Mouse (Mus musculus): ENCODE results near the gene Mybph. TPM values are rescaled to one million over a fixed set of nuclear protein-coding genes. Genes with fewer than 3 reads are reported as not detected.

The Mybph gene
- total and polyA plus RNA-seq, 2 experiments from 2014 or later, result not detected

DNA sequence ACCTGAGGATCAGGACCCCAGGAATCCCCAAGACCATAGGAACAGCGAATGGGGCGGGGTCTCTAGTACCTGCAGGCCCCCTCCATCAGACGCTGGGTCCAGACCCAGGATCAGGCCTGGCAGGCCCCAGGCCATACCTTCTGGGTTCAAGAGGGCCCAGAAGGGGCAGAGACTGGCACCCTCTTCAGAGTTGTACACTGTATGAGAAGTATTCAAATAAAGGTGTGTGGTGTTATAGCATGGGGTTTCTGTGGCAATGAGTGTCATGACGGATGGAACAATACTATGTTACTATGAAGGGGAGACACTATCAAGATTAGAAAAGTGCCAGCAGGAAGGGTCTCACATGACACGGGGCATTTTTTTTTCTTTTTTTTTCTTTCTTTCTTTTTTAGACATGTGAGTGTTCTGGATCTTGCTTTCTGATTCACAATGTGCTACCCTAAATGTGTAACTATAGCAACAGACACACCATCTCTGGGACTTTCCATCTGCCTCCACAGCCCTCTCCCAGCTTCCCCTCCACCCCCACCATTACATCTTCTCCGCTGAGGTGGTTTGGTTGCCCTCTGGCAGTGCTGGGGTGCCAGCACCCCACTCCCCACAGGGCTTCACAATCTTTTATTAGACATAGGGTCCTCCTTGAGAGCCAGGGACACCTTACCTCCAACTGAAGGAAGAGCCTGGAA, 7.9 kb downstream of the Mybph start:
- ATAC-seq (ENCODE audit: low FRiP score), result no peak
- Histone ChIP-seq H3K4me2 (ENCODE audit: low read depth, low read length, poor library complexity, severe bottlenecking) (no peak overlapping the region), H3K9me3 (ENCODE audit: low read length) (no peaks in the 10 kb centered on the region), H3K4me3 (ENCODE audit: low read depth, low read length) (no peak overlapping the region), H3K27me3 (ENCODE audit: insufficient read depth, low read length) (no peaks in the 10 kb centered on the region), H3K4me1 (ENCODE audit: insufficient read depth, low read length) (peaks cover 7% of the 10 kb centered on the region), H3K27ac (ENCODE audit: low read depth, low read length) (no peak overlapping the region), H3K9ac (replicated peaks; ENCODE audit: low read length, poor library complexity, severe bottlenecking) (no peak overlapping the region), H3K36me3 (ENCODE audit: insufficient read depth, low read length) (0 out of 2 replicates have a peak, but pooled peaks cover 3% of the 10 kb centered on the region)
- WGBS, result 77% methylated on average over 6 of the region's 6 CpGs
- no peak for DNase-seq (ENCODE audit: low spot score)
- no peak for TF ChIP-seq CTCF (IDR thresholded peaks at IDR 0.05)

DNA sequence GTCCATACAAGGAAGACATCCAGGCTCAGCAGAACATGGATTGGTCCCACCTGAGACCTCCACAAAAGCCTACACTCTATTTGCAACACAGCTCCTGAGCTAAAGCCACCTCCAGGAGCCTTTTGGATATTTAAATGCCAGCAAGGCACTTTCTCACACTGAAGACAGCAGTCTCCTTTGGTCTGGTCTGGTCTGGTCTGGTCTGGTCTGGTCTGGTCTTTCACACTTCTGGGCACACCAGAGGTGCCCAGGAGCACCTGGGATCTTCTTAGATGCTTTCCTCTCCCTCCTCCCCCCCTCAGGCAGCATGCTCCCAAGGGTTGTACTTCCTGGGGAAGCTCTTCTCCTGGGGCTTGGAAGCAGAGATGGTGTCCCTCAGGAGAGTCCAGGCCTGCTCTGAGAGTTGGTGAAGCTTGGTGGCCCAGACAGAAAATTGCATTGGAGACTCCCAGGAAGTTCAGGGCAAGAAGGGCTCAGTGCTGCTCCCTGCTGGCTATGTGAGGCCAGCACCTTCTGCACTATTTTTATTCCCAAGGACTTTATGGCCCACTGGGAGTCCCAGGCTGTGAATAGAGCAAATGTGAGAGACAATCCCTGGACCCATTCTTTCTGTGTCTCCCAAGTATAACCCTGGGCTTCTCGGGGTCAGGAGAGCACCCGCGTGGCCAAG, 8.6 kb downstream of the Mybph start:
- no peak overlapping the region for H3K4me3 ChIP-seq (ENCODE audit: low read depth, low read length)
- no peak overlapping the region for H3K9ac ChIP-seq (replicated peaks; ENCODE audit: low read length, poor library complexity, severe bottlenecking)
- ATAC-seq (ENCODE audit: low FRiP score) (no peak), DNase-seq (ENCODE audit: low spot score) (peak; percentile 53)
- no peak overlapping the region for H3K27ac ChIP-seq (ENCODE audit: low read depth, low read length)
- peak; percentile 71 for TF ChIP-seq CTCF (IDR thresholded peaks at IDR 0.05)
- WGBS, result 27% methylated on average over 3 of the region's 3 CpGs
- H3K4me2 ChIP-seq (ENCODE audit: low read depth, low read length, poor library complexity, severe bottlenecking), result no peak overlapping the region
- peaks cover 7% of the 10 kb centered on the region for H3K4me1 ChIP-seq (ENCODE audit: insufficient read depth, low read length)
- H3K27me3 ChIP-seq (ENCODE audit: insufficient read depth, low read length), result no peaks in the 10 kb centered on the region
- 0 out of 2 replicates have a peak, but pooled peaks cover 3% of the 10 kb centered on the region for H3K36me3 ChIP-seq (ENCODE audit: insufficient read depth, low read length)
- no peaks in the 10 kb centered on the region for H3K9me3 ChIP-seq (ENCODE audit: low read length)

DNA sequence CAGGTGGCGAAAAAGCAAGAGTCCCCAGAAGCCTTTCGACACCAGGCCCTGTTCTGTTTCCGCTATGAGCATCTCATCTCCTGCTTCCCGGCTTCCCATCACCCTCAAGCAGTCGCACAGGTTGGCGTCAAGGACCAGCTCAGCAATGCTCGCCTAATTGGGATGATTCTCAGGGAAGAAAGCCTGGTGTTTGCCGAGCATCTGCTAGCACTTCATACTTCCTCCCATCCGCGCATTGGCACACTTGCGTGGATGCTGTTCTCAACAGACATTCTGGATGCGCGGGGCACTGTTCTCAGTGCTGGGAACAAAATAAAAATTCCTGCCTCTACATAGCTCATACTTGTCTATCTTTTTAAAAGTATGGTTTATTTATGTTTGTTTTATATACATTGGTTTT, 11.0 kb downstream of the Mybph start:
- Histone ChIP-seq H3K9ac (replicated peaks; ENCODE audit: low read length, poor library complexity, severe bottlenecking) (no peak overlapping the region), H3K4me2 (ENCODE audit: low read depth, low read length, poor library complexity, severe bottlenecking) (no peak overlapping the region), H3K9me3 (ENCODE audit: low read length) (no peaks in the 10 kb centered on the region), H3K27me3 (ENCODE audit: insufficient read depth, low read length) (no peaks in the 10 kb centered on the region), H3K36me3 (ENCODE audit: insufficient read depth, low read length) (0 out of 2 replicates have a peak, but pooled peaks cover 3% of the 10 kb centered on the region), H3K27ac (ENCODE audit: low read depth, low read length) (no peak overlapping the region), H3K4me3 (ENCODE audit: low read depth, low read length) (no peak overlapping the region), H3K4me1 (ENCODE audit: insufficient read depth, low read length) (peaks cover 7% of the 10 kb centered on the region)
- ATAC-seq (ENCODE audit: low FRiP score) (no peak), DNase-seq (ENCODE audit: low spot score) (no peak)
- TF ChIP-seq CTCF (IDR thresholded peaks at IDR 0.05), result no peak
- 90% methylated on average over 13 of the region's 13 CpGs for WGBS

DNA sequence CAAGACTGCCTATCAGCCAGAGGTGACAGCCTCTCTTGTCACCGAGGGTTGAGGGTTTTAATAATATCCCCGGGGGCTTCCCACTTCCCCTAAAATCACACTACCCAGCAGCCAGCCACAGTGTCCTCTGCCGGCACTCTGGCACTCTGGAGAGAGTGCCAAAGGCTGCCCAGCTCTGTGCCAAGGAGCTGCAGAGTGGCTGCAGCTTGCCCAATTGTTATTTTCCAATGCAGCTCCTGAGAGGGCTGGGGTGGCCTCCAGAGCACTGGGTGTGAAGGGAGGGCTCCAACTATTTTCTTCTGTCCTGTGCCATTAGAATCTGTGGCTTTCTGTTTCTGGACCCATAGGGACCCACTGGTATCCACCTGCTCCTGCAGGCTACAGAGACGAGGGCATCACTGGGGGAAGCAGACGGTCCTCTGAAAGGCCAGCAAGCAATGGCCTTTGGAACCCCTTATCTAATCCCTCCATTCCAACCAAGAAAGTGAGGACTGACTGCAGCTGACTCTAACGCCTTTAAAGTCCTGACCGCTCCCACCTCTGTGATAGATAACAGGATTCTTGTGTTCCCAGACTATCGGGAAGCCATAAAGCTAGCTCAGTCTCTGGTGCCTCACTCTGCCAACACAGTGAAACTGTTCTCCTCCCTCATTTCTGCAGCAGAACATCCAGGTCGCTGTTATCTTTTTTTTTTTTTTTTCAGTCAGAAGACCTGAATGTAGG, 12.2 kb downstream of the Mybph start:
- WGBS, result 55% methylated on average over 9 of the region's 9 CpGs
- DNase-seq (ENCODE audit: low spot score) (peak; percentile 61), ATAC-seq (ENCODE audit: low FRiP score) (no peak)
- Histone ChIP-seq H3K9ac (replicated peaks; ENCODE audit: low read length, poor library complexity, severe bottlenecking) (no peak overlapping the region), H3K9me3 (ENCODE audit: low read length) (no peaks in the 10 kb centered on the region), H3K4me1 (ENCODE audit: insufficient read depth, low read length) (peaks cover 7% of the 10 kb centered on the region), H3K4me3 (ENCODE audit: low read depth, low read length) (no peak overlapping the region), H3K27ac (ENCODE audit: low read depth, low read length) (no peak overlapping the region), H3K27me3 (ENCODE audit: insufficient read depth, low read length) (no peaks in the 10 kb centered on the region), H3K4me2 (ENCODE audit: low read depth, low read length, poor library complexity, severe bottlenecking) (no peak overlapping the region), H3K36me3 (ENCODE audit: insufficient read depth, low read length) (0 out of 2 replicates have a peak, but pooled peaks cover 3% of the 10 kb centered on the region)
- TF ChIP-seq CTCF (IDR thresholded peaks at IDR 0.05), result no peak

DNA sequence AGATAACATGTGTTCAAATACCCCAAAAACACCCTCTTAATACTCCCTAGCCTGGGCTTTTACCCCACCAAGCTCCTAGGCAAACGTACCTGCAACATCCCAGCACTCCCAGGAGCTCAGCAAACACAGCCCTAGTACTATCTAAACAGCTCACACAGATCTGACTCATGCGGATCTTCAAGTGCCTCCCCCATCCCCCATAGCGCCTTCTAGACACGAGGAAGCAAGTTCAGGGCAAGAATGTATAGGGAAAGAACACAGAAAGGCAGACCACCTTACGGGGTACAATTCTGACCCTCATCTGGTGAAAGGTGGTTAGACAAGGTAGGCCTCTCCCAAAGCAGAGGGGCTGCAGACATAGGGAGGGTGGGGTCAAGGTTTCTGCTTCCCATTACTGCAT, 12.8 kb downstream of the Mybph start:
- Histone ChIP-seq H3K9me3 (ENCODE audit: low read length) (no peaks in the 10 kb centered on the region), H3K27ac (ENCODE audit: low read depth, low read length) (no peak overlapping the region), H3K27me3 (ENCODE audit: insufficient read depth, low read length) (no peaks in the 10 kb centered on the region), H3K4me1 (ENCODE audit: insufficient read depth, low read length) (peaks cover 7% of the 10 kb centered on the region), H3K4me2 (ENCODE audit: low read depth, low read length, poor library complexity, severe bottlenecking) (no peak overlapping the region), H3K4me3 (ENCODE audit: low read depth, low read length) (no peak overlapping the region), H3K36me3 (ENCODE audit: insufficient read depth, low read length) (0 out of 2 replicates have a peak, but pooled peaks cover 3% of the 10 kb centered on the region), H3K9ac (replicated peaks; ENCODE audit: low read length, poor library complexity, severe bottlenecking) (no peak overlapping the region)
- no peak for TF ChIP-seq CTCF (IDR thresholded peaks at IDR 0.05)
- DNase-seq (ENCODE audit: low spot score), result no peak
- WGBS, result 48% methylated on average over 5 of the region's 5 CpGs
- ATAC-seq (ENCODE audit: low FRiP score), result no peak
